Mouse (Mus musculus): ENCODE data around the gene Idi2.
"Not testable (repeated sequence)": the region's sequence is repeated elsewhere in the genome, so short reads cannot be mapped to it uniquely, and the experiment has no call there.

Gene Idi2

DNA sequence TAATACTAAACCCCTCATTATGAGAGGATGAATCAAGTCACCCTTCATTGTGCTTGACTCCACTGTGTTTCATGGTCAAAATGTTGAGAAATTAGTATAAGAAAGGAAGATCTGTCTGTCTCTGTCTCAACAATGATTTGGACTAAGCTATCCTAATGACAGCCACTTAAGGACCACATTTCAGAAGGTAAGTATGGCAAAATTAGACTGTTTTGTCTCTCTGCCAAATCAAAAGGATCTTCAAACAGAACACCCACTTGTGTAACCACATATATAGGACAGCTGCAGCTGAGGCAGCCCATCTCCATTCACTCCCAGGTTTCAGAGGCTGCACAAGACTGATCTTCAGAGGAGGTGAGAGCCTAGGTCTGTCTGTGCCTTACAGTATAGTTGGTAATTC lies at the start of gene Idi2:
Idi2 (plus strand) TSS at position 301 of the 400 bp plus-strand sequence.
- not testable (repeated sequence) for DNase-seq (ENCODE audit: low read depth, low spot score)

DNA sequence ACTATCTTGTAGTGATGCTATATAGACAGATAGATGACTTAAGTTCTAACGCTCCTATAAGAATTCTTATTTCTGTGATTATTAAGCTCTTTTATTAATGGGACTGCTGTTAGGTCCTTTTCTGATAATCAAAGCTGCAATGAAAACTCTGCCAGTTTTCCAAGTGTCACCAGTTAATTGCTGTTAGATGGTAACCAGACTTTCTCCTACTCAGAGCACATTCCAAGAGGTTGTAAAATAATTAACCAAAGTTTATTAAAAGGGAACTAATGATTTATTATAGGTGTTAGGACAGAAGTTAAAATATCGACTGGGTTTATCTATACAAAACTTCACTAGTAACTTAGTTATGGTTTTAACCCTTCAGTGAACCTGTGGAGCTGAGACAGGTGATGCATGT lies 46.7 kb upstream of the Idi2 start:
- not testable (repeated sequence) for DNase-seq (ENCODE audit: low read depth, low spot score)

GRCm38 (mm10) chr13:8913890-8914289 lies 38.8 kb upstream of the Idi2 start:
- not testable (repeated sequence) for DNase-seq (ENCODE audit: low read depth, low spot score)

DNA sequence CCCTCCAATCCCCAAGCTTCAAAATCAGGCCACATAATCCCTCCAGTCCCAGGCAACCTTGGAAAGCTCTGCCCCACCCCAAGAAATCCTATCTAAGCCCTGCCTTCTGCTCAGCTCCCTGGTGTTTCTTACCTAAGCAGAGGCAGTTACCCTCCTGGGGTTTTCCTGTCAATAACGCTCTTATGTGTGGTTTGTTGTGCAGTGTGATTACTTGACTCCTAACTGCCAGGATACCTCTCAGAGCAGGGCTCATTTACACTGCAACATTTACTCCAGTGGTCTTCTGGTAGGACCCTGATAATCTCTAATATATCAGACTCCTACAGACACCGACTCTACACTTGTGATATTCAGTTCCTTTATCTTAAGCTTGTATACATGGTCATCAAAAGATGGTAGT lies 19.2 kb upstream of the Idi2 start:
- no peak for DNase-seq (ENCODE audit: low read depth, low spot score)

DNA sequence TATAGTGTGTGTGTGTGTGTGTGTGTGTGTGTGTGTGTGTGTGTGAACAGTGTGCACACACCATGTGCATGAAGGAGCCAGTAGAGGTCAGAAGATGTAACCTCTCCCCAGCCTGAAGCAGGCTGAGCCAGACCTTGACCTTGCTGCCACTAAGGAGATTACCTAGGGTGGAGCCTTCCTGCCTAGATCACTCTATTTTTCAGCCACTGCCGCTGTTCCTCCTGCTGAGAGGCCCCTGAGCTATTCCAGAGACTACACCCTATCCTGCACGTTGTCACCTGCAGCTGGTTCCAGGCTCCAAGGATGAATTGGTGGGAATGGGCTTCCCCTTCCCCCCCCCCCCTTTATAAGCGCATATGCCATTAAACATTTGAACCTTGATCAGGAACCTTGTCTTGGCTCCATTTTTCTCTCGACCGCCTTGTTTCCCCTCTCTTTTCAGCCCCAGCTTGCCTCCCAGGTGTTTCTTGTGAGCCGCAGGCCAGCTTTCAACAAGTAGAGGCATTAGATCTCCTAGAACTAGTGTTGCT lies 15.0 kb upstream of the Idi2 start:
- DNase-seq (ENCODE audit: low read depth, low spot score) = not testable (repeated sequence)

DNA sequence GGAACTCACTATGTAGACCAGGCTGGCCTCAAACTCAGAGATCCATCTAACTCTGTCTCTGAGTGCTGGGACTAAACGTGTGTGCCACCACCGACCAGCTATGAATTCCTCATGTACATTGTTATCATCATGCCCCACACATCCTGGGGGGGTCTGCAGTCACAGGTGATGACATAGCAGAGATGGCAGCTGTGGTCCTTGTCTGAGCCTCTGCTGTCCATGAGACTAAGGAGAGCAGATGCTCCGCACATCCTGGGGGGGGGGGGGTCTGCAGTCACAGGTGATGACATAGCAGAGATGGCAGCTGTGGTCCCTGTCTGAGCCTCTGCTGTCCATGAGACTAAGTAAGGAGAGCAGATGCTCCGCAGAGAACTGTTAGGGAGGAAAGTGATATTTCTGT lies 11.6 kb upstream of the Idi2 start:
- DNase-seq (ENCODE audit: low read depth, low spot score) = not testable (repeated sequence)

- not testable (repeated sequence) for DNase-seq (ENCODE audit: low read depth, low spot score)
Observed at GRCm38 (mm10) chr13:8941701-8942100, 11.0 kb upstream of the Idi2 start.

- DNase-seq (ENCODE audit: low read depth, low spot score) = not testable (repeated sequence)
Observed at GRCm38 (mm10) chr13:8943828-8944227, 8.8 kb upstream of the Idi2 start.

DNA sequence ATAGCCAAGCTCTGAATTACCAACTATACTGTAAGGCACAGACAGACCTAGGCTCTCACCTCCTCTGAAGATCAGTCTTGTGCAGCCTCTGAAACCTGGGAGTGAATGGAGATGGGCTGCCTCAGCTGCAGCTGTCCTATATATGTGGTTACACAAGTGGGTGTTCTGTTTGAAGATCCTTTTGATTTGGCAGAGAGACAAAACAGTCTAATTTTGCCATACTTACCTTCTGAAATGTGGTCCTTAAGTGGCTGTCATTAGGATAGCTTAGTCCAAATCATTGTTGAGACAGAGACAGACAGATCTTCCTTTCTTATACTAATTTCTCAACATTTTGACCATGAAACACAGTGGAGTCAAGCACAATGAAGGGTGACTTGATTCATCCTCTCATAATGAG lies 4.5 kb upstream of the Idi2 start, which contains the start of gene Gm9745:
Gm9745 (minus strand) TSS at position 101 of the 400 bp plus-strand sequence.
- DNase-seq (ENCODE audit: low read depth, low spot score) = not testable (repeated sequence)

GRCm38 (mm10) chr13:8955127-8955526 lies 2.5 kb downstream of the Idi2 start:
- not testable (repeated sequence) for DNase-seq (ENCODE audit: low read depth, low spot score)

GRCm38 (mm10) chr13:8956873-8957272 lies 4.2 kb downstream of the Idi2 start:
- not testable (repeated sequence) for DNase-seq (ENCODE audit: low read depth, low spot score)

- not testable (repeated sequence) for DNase-seq (ENCODE audit: low read depth, low spot score)
Observed at GRCm38 (mm10) chr13:8959058-8959457, 6.4 kb downstream of the Idi2 start.

- DNase-seq (ENCODE audit: low read depth, low spot score) = not testable (repeated sequence)
Observed at GRCm38 (mm10) chr13:8959554-8959953, 6.9 kb downstream of the Idi2 start.

DNA sequence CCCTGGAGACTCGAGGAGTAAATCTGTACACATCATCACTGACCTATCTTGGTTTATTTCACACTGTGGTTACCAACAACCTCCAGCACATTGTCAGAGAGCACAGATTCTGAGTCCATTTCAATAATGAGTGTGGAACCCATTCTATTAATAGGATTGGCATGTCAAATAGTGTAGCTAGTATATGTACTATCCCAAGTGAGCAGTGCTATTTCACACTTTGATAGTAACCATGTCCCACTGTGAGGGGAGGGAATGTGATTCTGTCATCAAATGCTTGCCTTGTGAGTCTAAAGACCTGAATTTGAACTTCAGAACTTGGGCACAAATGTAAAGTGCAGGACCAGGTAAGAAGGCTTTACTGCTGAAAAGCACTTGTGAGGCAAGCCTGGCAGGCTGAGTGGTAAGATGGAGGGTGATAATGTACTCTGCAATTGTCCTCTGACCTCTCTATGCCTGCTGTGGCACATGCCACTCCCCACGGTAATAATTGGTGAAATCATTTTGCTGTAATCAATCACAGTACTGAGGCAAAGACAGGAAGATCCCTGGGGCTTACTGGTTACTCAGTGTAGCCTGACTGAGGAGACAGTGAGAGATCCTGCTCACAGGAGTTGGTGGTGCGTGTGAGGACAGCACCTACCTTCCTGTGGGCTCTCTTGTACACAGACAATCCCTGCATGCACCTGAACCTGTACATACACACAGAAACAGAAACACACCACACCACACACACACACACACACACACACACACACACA lies 8.6 kb downstream of the Idi2 start:
- DNase-seq (ENCODE audit: low read depth, low spot score) = not testable (repeated sequence)

GRCm38 (mm10) chr13:8962266-8962665 lies 9.6 kb downstream of the Idi2 start:
- not testable (repeated sequence) for DNase-seq (ENCODE audit: low read depth, low spot score)

DNA sequence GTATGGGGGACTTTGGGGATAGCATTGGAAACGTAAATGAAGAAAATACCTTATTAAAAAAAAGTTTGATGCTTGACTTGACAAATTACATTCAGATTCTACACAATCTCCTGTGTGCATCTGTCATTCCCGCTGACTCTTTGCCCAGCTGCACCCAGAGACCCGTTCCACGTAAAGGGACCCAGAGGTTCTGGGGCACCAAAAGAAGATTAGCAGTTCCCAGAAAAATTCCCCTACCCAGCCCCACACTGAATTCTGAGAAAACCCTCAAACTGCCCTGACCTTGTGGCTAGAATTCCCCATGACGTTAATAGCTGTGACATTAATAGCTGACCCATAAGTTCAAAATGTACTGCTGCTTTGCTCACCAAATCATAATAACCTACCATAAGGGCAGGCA lies 12.6 kb downstream of the Idi2 start:
- no peak for DNase-seq (ENCODE audit: low read depth, low spot score)

GRCm38 (mm10) chr13:8967742-8968141 lies 15.1 kb downstream of the Idi2 start:
- DNase-seq (ENCODE audit: low read depth, low spot score) = no peak

DNA sequence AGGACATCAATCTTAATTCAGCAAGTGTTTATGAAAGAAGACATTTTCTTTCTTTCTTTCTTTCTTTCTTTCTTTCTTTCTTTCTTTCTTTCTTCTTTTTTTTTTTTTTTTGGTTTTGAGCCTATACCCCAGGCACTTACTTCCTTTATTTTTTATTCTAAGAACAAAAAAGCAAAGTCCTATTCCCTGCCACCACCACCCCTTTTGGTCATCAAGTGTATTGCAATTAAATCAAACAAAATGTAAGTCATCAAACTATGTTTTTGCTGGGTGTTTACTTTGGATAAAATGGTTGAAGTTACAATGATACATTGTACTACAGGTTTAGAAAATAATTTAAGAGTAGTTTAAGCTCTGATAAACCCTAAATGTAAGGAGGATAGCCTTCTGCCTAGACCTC lies 19.7 kb downstream of the Idi2 start:
- DNase-seq (ENCODE audit: low read depth, low spot score) = no peak

- no peak for DNase-seq (ENCODE audit: low read depth, low spot score)
Observed at GRCm38 (mm10) chr13:8972972-8973371, 20.3 kb downstream of the Idi2 start.

- DNase-seq (ENCODE audit: low read depth, low spot score) = no peak
Observed at GRCm38 (mm10) chr13:8992231-8992630, 39.6 kb downstream of the Idi2 start.

- no peak for DNase-seq (ENCODE audit: low read depth, low spot score)
Observed at GRCm38 (mm10) chr13:8995159-8995989, 42.7 kb downstream of the Idi2 start.

Data from c-Kit-negative CD71-positive TER-119-positive erythroid progenitor cells, embryonic 14.5 days (primary cell).